Mouse (Mus musculus): ENCODE measurements around the gene Slc37a3. TPM values are rescaled to one million over a fixed set of nuclear protein-coding genes. Genes with fewer than 3 reads are reported as not detected.
A peak's percentile ranks its signal among the peaks of the same experiment; 100 is the strongest.
"Not testable (repeated sequence)": the region's sequence is repeated elsewhere in the genome, so short reads cannot be mapped to it uniquely, and the experiment has no call there.

Slc37a3 gene
- total RNA-seq, 2 experiments from 2014 or later = 67.6 to 75.5 TPM

GRCm38 (mm10) chr6:39372727-39373126 is 4.7 kb downstream of the Slc37a3 start:
- Histone ChIP-seq H3K4me3 (no peak overlapping the region), H3K27ac (no peak overlapping the region)
- no peak for TF ChIP-seq CTCF (conservative IDR thresholded peaks at IDR 0.05)
- DNase-seq (ENCODE audit: low spot score in 2 of 2) = no peak

DNA sequence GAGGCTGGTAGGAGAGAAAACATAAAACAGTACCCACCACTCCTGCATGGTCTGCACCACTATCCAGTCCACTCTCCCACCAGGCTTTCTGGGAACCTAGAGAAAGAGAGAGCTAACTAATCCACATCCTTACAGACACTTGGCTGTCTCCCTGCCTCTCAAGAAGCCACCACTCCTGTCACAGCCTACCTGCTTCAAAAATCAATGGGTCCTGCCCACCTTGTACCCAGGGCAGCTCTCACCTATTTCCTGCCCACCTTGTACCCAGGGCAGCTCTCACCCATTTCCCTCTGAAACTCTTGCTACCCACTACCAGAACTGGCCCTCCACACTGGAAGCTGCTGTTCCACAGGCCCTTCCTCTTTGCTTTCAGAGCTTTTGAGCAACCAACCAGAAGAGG is 5.4 kb downstream of the Slc37a3 start:
- no peak for TF ChIP-seq CTCF (conservative IDR thresholded peaks at IDR 0.05)
- H3K27ac ChIP-seq = no peak overlapping the region
- no peak for DNase-seq (ENCODE audit: low spot score in 2 of 2)
- H3K4me3 ChIP-seq = no peak overlapping the region

DNA sequence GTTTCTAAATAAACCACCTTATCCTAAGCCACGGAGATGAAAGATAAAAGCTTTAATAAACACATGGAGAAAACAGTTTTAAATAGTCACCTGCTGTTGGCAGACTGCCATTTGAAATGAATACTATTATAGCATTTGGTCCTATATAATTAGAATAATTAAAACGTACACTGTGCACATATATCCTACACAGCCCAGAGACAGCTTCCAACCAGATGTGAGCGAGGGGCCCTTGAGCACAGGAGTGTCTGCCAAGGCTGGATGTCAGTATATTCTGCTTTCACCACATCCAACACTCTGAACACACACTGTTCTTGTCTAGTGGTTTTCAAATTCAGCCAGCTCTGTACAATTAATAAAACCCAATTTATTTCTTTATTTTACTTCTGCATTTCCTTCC is 7.8 kb downstream of the Slc37a3 start:
- no peak for TF ChIP-seq CTCF (conservative IDR thresholded peaks at IDR 0.05)
- Histone ChIP-seq H3K27ac (no peak overlapping the region), H3K4me3 (no peak overlapping the region)
- DNase-seq (ENCODE audit: low spot score in 2 of 2) = no peak

DNA sequence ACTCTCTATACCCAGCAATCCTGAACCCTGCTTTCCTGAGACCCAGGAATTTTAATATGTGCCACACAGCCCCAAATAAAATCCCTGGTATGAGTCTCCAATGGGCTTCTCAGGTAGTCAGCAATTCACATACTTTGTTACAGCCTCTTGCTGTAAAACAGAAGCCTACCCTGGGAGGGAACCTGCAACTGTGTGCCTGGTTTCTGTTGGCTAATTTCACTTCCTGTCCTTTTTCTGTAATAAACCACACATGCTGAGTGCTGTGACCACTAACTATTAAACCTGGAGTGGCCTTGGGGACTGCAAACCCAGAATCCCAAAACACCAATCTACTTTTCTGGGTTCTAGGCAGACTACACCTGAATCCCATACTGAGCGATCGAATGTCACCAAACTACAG is 14.8 kb downstream of the Slc37a3 start:
- no peak overlapping the region for H3K4me3 ChIP-seq
- DNase-seq (ENCODE audit: low spot score in 2 of 2) = no peak
- H3K27ac ChIP-seq = no peak overlapping the region
- no peak for TF ChIP-seq CTCF (conservative IDR thresholded peaks at IDR 0.05)

GRCm38 (mm10) chr6:39359207-39359606 is 18.3 kb downstream of the Slc37a3 start:
- DNase-seq (ENCODE audit: low spot score in 2 of 2); H3K27ac ChIP-seq; H3K4me3 ChIP-seq: not testable (repeated sequence)

DNA sequence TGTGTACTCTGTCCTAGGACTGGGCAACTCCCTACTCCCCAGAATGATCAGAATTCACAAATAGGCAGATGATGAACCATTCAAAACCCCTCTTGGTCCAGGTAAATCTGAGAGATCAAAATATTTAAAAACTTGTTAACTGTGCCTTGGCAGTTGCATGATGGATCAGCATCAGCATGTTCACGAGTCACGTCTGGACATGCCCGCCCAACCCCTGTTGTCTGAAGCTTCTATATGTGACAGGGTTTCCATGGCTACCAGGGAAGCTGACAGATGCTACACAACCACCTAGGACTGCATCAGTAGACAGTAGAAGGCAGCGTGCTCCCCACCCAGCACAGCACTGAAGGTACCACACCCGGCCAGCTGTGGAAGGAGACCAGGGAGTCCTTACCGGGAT is 28.5 kb downstream of the Slc37a3 start:
- no peak for TF ChIP-seq CTCF (conservative IDR thresholded peaks at IDR 0.05)
- Histone ChIP-seq H3K27ac (peak overlapping the region; percentile 57; the same call in 1 of the 2 replicates), H3K4me3 (no peak overlapping the region)
- DNase-seq (ENCODE audit: low spot score in 2 of 2) = no peak

GRCm38 (mm10) chr6:39347880-39348814 is 29.3 kb downstream of the Slc37a3 start:
- DNase-seq (ENCODE audit: low spot score in 2 of 2) = no peak
- H3K4me3 ChIP-seq = no peak overlapping the region
- TF ChIP-seq CTCF (conservative IDR thresholded peaks at IDR 0.05) = peak; percentile 54
- peak overlapping the region; percentile 70 for H3K27ac ChIP-seq

DNA sequence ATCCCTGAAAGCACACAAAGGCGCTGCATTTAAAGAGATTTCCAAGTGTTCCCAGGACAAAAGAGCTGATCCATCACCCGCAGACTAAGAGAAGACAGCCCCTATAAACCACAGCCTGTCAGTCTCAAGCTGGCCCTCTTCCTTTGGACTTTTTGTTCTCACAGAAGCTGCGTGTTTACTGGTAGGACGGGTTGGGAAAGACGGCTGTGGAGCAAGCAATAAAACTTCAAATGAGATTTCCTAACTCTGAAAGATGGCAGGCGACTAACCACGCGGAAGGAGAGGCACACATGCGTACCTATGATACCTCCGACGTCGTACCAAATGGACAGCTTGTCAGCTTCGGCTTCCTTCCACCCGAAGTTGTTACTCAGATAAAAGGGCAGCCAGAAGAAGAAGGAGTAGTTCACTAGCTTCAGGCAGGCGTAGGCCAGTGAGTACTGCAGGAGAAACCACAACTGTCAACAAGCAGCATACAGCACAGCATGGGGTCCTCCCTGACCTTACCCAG is 30.4 kb downstream of the Slc37a3 start:
- H3K27ac ChIP-seq = peak overlapping the region; percentile 70
- no peak for TF ChIP-seq CTCF (conservative IDR thresholded peaks at IDR 0.05)
- no peak for DNase-seq (ENCODE audit: low spot score in 2 of 2)
- H3K4me3 ChIP-seq = no peak overlapping the region

- DNase-seq (ENCODE audit: low spot score in 2 of 2) = no peak
- no peak overlapping the region for H3K27ac ChIP-seq
- no peak for TF ChIP-seq CTCF (conservative IDR thresholded peaks at IDR 0.05)
Observed at GRCm38 (mm10) chr6:39345430-39345829, 32.0 kb downstream of the Slc37a3 start.

GRCm38 (mm10) chr6:39344020-39344419 is 33.5 kb downstream of the Slc37a3 start:
- H3K4me3 ChIP-seq = no peak overlapping the region
- TF ChIP-seq CTCF (conservative IDR thresholded peaks at IDR 0.05) = peak; percentile 98
- no peak overlapping the region for H3K27ac ChIP-seq
- DNase-seq (ENCODE audit: low spot score in 2 of 2) = peak; percentile 71 to 89

More at GRCm38 (mm10) chr6:39345430-39345829, 32.0 kb downstream of the Slc37a3 start:
- H3K4me3 ChIP-seq = no peak overlapping the region

- no peak for DNase-seq (ENCODE audit: low spot score in 2 of 2)
- Histone ChIP-seq H3K4me3 (no peak overlapping the region), H3K27ac (no peak overlapping the region)
- TF ChIP-seq CTCF (conservative IDR thresholded peaks at IDR 0.05) = no peak
Observed at GRCm38 (mm10) chr6:39341798-39342197, 35.7 kb downstream of the Slc37a3 start.

- DNase-seq (ENCODE audit: low spot score in 2 of 2) = no peak
- H3K4me3 ChIP-seq = no peak overlapping the region
- no peak overlapping the region for H3K27ac ChIP-seq
- no peak for TF ChIP-seq CTCF (conservative IDR thresholded peaks at IDR 0.05)
Observed at GRCm38 (mm10) chr6:39338359-39338758, 39.1 kb downstream of the Slc37a3 start.

GRCm38 (mm10) chr6:39334873-39335272 is 42.6 kb downstream of the Slc37a3 start:
- TF ChIP-seq CTCF (conservative IDR thresholded peaks at IDR 0.05) = peak; percentile 27

DNA sequence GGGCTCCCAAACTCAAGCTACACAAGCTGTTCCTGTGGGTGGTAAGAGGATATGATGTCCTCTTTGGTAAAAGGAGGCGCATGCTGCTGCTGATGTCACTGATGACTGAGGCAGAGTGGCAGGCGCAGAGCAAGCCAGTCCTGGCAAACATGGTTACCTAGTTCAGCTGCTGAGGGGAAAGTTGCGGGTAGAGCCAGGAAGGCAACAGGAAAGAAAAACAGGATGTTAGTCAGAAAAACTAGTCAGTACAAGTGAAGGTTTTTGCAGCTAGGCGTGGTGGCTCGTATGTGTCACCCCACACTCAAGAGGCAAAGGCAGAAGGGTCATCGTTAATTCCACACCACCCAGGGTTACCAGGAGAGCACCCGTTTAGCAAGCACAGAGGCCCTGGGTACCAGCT is 43.3 kb downstream of the Slc37a3 start:
- no peak overlapping the region for H3K27ac ChIP-seq
- H3K4me3 ChIP-seq = no peak overlapping the region
- no peak for TF ChIP-seq CTCF (conservative IDR thresholded peaks at IDR 0.05)
- peak; percentile 26 to 53 for DNase-seq (ENCODE audit: low spot score in 2 of 2)

More at GRCm38 (mm10) chr6:39334873-39335272, 42.6 kb downstream of the Slc37a3 start:
- H3K4me3 ChIP-seq = no peak overlapping the region
- no peak for DNase-seq (ENCODE audit: low spot score in 2 of 2)
- H3K27ac ChIP-seq = no peak overlapping the region
